Mouse (Mus musculus) ovary, adult 2 months (tissue): Measurements from ENCODE around the gene Ube3c. TPM values are rescaled to one million over a fixed set of nuclear protein-coding genes. Genes with fewer than 3 reads are reported as not detected.

Experiments used
- polyA plus RNA-seq: library from polyadenylated mRNA; depleted of rRNA; stranded (reverse); fragments of >200 nt; gene quantifications from 2 replicates; pipeline ENCODE4 v1.2.3, GENCODE M21; 2012; rRNA removed

The Ube3c gene
- polyA plus RNA-seq: 12.2 and 13.2 TPM in 2 replicates

GRCm38 (mm10) chr5:29568848-29569377, at the start of gene Ube3c:
Ube3c (plus strand) TSS chr5:29569242.

Other genes starting within 250 kb of the Ube3c start
- gene Lmbr1, start 190.9 kb upstream of the Ube3c start, polyA plus RNA-seq: 3.0 and 3.7 TPM in 2 replicates
- gene Nom1, start 134.6 kb upstream of the Ube3c start, polyA plus RNA-seq: 4.6 and 6.1 TPM in 2 replicates
- not detected in 2 replicates for gene Mnx1, start 90.8 kb upstream of the Ube3c start, polyA plus RNA-seq
- gene Dnajb6, start 166.4 kb downstream of the Ube3c start, polyA plus RNA-seq: 28.3 and 49.4 TPM in 2 replicates
- not detected in 2 replicates for gene Gm5129, start 166.7 kb downstream of the Ube3c start, polyA plus RNA-seq